Mouse (Mus musculus) liver, adult (tissue): ENCODE measurements around the gene Exoc3l4.

ENCODE experiments used
- GATA4 ChIP-seq: IDR thresholded peaks from 2 replicates; pipeline ENCODE4 v1.6.1; 2014; ENCODE audit warnings: mild to moderate bottlenecking, low read length; ENCODE audit not compliant: insufficient replicate concordance

The Exoc3l4 gene

DNA sequence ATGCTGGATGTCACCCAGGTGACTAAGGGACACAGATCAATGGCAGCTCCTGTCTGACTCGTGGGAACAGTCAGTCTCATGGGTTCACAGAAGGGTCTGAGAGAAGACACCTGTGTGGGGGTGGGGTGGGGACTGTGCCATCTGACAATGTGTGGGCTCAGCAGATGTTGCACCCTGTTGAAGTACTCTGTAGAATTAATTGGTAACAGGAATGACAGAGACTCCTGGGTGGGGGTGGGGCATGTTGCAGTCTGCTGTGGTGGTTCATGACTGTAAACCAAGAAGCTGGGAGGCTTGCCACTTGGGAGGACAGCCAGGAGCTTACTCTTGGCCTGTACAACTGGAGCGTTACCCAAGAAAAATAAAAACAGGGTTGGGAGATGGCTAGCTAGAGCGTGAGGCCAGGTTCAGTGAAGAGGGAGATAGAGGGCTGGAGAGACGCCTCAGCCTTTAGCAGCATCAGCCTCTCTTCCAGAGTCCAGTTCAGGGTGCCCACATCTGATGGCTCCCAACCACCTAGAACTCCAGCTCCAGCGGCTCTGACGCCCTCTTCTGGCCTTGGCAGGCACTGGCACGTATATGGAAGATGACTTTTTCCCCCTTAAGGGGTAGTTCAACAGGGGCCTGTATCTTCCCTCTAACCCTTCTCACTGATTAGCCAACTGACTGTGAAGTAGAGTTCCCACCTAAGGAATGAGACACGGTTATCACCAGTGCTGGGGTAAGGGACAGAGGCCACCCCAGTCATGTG lies 58.3 kb downstream of the Exoc3l4 start:
- TF ChIP-seq GATA4: no peak

DNA sequence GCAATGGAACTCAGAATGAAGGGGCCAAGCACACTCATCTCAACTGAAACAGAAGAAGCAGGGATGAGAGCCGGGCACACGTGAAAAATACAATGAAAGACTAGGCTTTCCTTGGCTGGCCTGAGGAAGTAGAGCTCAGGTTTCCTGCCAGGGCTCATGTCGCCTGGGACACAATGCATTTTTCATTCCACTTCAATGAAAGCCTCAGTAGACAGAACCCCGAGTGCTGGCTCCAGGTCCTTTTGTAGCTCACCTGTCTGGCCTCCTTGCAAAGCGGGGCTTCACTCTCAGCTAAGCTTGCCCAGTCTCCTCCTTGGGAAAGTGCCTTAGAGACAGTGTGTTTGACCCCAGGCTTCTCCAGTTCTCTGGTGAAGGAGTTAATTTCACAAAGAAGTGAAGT lies 62.1 kb downstream of the Exoc3l4 start:
- no peak for TF ChIP-seq GATA4

DNA sequence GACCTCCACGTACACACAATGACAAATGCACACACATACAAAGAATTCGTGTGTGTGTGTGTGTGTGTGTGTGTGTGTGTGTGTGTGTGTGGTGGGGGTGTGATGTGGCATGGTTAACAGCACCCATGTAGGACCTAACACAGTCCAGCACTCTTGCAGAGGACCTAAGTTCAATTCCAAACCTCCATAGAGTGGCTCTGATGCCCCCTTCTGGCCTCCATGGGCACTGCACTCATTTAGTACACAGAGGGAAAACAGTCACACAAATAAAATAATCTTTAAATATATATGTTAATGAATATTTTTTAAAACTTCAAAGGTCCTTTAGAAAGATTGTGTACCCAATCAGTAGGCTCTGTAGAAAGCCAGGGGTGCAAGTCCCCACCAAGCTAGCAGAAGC lies 63.1 kb downstream of the Exoc3l4 start:
- TF ChIP-seq GATA4: no peak
